Mouse (Mus musculus): Measurements from ENCODE around the gene Vmn1r14. TPM values are rescaled to one million over a fixed set of nuclear protein-coding genes. Genes with fewer than 3 reads are reported as not detected.

The Vmn1r14 gene
- total RNA-seq (2023; ENCODE audit: inconsistent age): not detected in 4 replicates

GRCm38 (mm10) chr6:57231386-57231785 lies at the start of gene Vmn1r14:
Gene Vmn1r14 (plus strand): TSS chr6:57231686.

DNA sequence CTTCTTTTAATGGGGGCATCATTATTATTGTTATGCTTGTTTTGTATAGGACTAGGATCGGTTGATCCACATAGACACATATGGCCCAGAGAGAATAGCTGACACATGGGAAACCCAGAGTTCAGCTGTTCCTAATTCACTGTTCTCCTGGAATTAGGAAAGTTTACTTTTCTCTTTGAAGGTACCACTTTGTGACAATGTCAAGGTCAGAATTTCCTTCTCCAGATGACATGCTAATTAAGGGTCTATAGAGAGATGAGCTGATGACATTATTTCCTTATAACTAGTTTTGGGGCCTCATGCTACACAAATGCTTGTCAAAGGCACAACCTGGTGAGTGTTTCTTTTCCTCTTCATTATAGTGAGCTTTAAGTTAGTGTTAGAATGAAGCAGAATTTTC lies 28.5 kb upstream of the Vmn1r14 start, which contains the start of gene Vmn1r13:
Gene Vmn1r13 (plus strand): TSS at position 301 of the 400 bp plus-strand sequence.

GRCm38 (mm10) chr6:57257652-57258051 lies 26.2 kb downstream of the Vmn1r14 start, which contains the start of gene Vmn1r15:
Gene Vmn1r15 (plus strand): TSS chr6:57257952.

Other genes starting within 250 kb of the Vmn1r14 start
- gene Vmn1r6, start 234.4 kb upstream of the Vmn1r14 start, total RNA-seq (2023; ENCODE audit: inconsistent age): not detected in 4 replicates
- gene Vmn1r7, start 206.4 kb upstream of the Vmn1r14 start, total RNA-seq (2023; ENCODE audit: inconsistent age): not detected in 4 replicates
- not detected in 4 replicates for gene Vmn1r8, start 199.4 kb upstream of the Vmn1r14 start, total RNA-seq (2023; ENCODE audit: inconsistent age)
- gene Vmn1r9, start 164.9 kb upstream of the Vmn1r14 start, total RNA-seq (2023; ENCODE audit: inconsistent age): not detected in 4 replicates
- not detected in 4 replicates for gene Vmn1r10, start 122.2 kb upstream of the Vmn1r14 start, total RNA-seq (2023; ENCODE audit: inconsistent age)
- not detected in 4 replicates for gene Vmn1r11, start 98.2 kb upstream of the Vmn1r14 start, total RNA-seq (2023; ENCODE audit: inconsistent age)
- gene Vmn1r12, start 74.8 kb upstream of the Vmn1r14 start, total RNA-seq (2023; ENCODE audit: inconsistent age): 0.06 TPM in 1 of 4 replicates, not detected in the others
- gene Vmn1r13, start 28.4 kb upstream of the Vmn1r14 start, total RNA-seq (2023; ENCODE audit: inconsistent age): not detected in 4 replicates
- not detected in 4 replicates for gene Vmn1r15, start 26.3 kb downstream of the Vmn1r14 start, total RNA-seq (2023; ENCODE audit: inconsistent age)
- not detected in 4 replicates for gene Vmn1r16, start 97.8 kb downstream of the Vmn1r14 start, total RNA-seq (2023; ENCODE audit: inconsistent age)
- not detected in 4 replicates for gene Vmn1r17, start 132.0 kb downstream of the Vmn1r14 start, total RNA-seq (2023; ENCODE audit: inconsistent age)
- not detected in 4 replicates for gene Vmn1r18, start 164.1 kb downstream of the Vmn1r14 start, total RNA-seq (2023; ENCODE audit: inconsistent age)
- gene Vmn1r19, start 172.1 kb downstream of the Vmn1r14 start, total RNA-seq (2023; ENCODE audit: inconsistent age): not detected in 4 replicates
- not detected in 4 replicates for gene Vmn1r20, start 197.2 kb downstream of the Vmn1r14 start, total RNA-seq (2023; ENCODE audit: inconsistent age)